Mouse (Mus musculus) thymus, adult 2 months (tissue): ENCODE measurements around the gene Bcl3.

ENCODE experiments used
- CTCF ChIP-seq: fragments of 200-500 bp; IDR thresholded peaks from 2 replicates; pipeline ENCODE4 v1.5.1; 2012; ENCODE audit warnings: mild to moderate bottlenecking, control low read depth, low read length, moderate library complexity, borderline replicate concordance; ENCODE audit not compliant: control insufficient read depth, poor library complexity, insufficient read depth; ENCODE audit errors: extremely low read depth
- POLR2A ChIP-seq: fragments of 200-500 bp; IDR thresholded peaks from 2 replicates; pipeline ENCODE4 v1.6.1; 2012; ENCODE audit warnings: mild to moderate bottlenecking, low read length, control low read depth, moderate library complexity; ENCODE audit not compliant: control insufficient read depth, poor library complexity, insufficient read depth; ENCODE audit errors: extremely low read depth

- TF ChIP-seq CTCF (no peak), POLR2A (no peak)
Measured at GRCm38 (mm10) chr7:19856283-19856682, 33.7 kb upstream of the Bcl3 start.
